Mouse (Mus musculus) layer of hippocampus, adult 18-20 months (tissue): ENCODE data around the gene Dnajc5. TPM values are rescaled to one million over a fixed set of nuclear protein-coding genes. Genes with fewer than 3 reads are reported as not detected.

ENCODE experiments used
- microRNA-seq, 2 experiments: library from miRNA; unstranded; fragments of <30 nt; microRNA quantifications; one replicate each; pipeline ENCODE4 v1.2.0; 2021
- total RNA-seq, 2 experiments: library from RNA; stranded (reverse); gene quantifications; 2 replicates each; pipeline ENCODE4 v1.2.3; 2021

Dnajc5 gene
- total RNA-seq, 2 experiments from 2014 or later: 274 to 282 TPM

Small RNAs within 50 kb of the gene (microRNA-seq; reads per million reads assigned to microRNA genes)
- gene Mir7006: 0 reads per million in 2 experiments

Other genes starting within 250 kb of the Dnajc5 start
- 10 to 100 TPM; 17.9 to 18.1 TPM for gene Gmeb2, start 232.4 kb upstream of the Dnajc5 start, total RNA-seq
- gene Stmn3, start 206.0 kb upstream of the Dnajc5 start, total RNA-seq: 100 to 1,000 TPM; 560 to 580 TPM
- gene Rtel1, start 200.7 kb upstream of the Dnajc5 start, total RNA-seq: 10 to 100 TPM; 25.3 to 28.8 TPM
- 10 to 100 TPM; 70.2 to 71.1 TPM for gene Zgpat, start 155.6 kb upstream of the Dnajc5 start, total RNA-seq
- gene Arfrp1, start 155.1 kb upstream of the Dnajc5 start, total RNA-seq: 10 to 100 TPM; 41.1 to 46.0 TPM
- 10 to 100 TPM; 37.1 to 43.2 TPM for gene Lime1, start 140.4 kb upstream of the Dnajc5 start, total RNA-seq
- 1 to 10 TPM; 8.0 to 8.4 TPM for gene Zbtb46, start 61.1 kb upstream of the Dnajc5 start, total RNA-seq
- gene Abhd16b, start 27.3 kb upstream of the Dnajc5 start, total RNA-seq: not detected
- 10 to 100 TPM; 71.5 to 78.4 TPM for gene Tpd52l2, start 23.3 kb upstream of the Dnajc5 start, total RNA-seq
- gene Uckl1, start 64.4 kb downstream of the Dnajc5 start, total RNA-seq: 10 to 100 TPM; 54.2 to 63.3 TPM
- gene Prpf6, start 71.4 kb downstream of the Dnajc5 start, total RNA-seq: 10 to 100 TPM; 60.9 to 61.6 TPM
- gene Zfp512b, start 72.3 kb downstream of the Dnajc5 start, total RNA-seq: 10 to 100 TPM; 81.0 to 88.4 TPM
- 10 to 100 TPM; 12.0 to 13.2 TPM for gene Samd10, start 78.7 kb downstream of the Dnajc5 start, total RNA-seq
- 1 to 10 TPM in 1 of 2 experiments, under 1 TPM in 1; 0.91 to 2.1 TPM for gene Gm29797, start 136.5 kb downstream of the Dnajc5 start, total RNA-seq
- 10 to 100 TPM; 11.3 to 12.6 TPM for gene Sox18, start 151.2 kb downstream of the Dnajc5 start, total RNA-seq
- gene Tcea2, start 159.8 kb downstream of the Dnajc5 start, total RNA-seq: 10 to 100 TPM; 48.3 to 55.1 TPM
- 10 to 100 TPM; 41.7 to 47.2 TPM for gene Rgs19, start 173.5 kb downstream of the Dnajc5 start, total RNA-seq
- not detected for gene Lkaaear1, start 178.0 kb downstream of the Dnajc5 start, total RNA-seq
- 10 to 100 TPM; 50.6 to 52.4 TPM for gene Oprl1, start 194.5 kb downstream of the Dnajc5 start, total RNA-seq
- gene Myt1, start 242.8 kb downstream of the Dnajc5 start, total RNA-seq: 10 to 100 TPM; 26.0 to 28.5 TPM